Mouse (Mus musculus) embryo, embryonic 9.5 days (tissue): ENCODE measurements around the gene Myo10.
"Not testable (repeated sequence)": the region's sequence is repeated elsewhere in the genome, so short reads cannot be mapped to it uniquely, and the experiment has no call there.

Experiments used
- DNase-seq: peaks from one replicate; pipeline ENCODE4 v3.0.0-alpha.2; 2017; ENCODE audit errors: extremely low spot score

The Myo10 gene

DNA sequence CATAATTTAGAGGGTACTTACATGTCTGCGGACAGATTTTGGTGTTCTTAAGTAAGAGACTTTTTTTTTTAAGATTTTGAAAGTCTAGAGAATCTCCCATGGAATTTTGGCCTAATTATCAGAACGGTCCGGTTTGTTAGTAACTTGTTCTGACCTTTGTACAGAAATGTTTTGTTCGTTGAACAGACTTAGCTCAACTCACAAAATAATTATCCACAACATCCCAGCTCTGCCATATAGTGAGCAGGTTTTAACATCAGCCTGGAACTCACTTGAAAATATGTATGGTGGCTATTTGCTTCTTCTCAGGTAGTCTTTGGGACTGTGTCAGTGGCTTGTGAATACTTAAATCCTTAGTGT lies 68.4 kb downstream of the Myo10 start:
- no peak for DNase-seq

- DNase-seq, result no peak
Measured at GRCm38 (mm10) chr15:25692254-25692950, 70.1 kb downstream of the Myo10 start.

DNA sequence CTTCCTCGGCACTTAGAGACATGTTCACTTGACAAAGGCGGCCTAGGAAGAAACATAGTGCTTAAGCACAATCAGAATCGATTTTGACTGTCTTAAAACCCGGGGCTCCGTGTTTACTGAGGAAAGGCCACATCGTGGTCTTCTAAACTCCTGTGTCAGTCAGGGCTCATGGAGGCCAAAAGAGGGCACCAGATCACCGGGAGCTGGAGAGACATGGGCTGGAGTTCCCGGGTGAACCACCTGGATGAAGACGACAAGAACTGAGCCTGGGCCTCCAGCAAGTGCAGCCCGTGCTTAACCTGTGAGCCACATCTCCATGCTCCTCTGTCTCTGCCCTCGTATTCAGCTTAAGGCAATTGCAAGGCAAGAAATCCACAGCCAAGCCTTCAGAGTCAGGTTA lies 71.4 kb downstream of the Myo10 start:
- DNase-seq, result no peak

DNA sequence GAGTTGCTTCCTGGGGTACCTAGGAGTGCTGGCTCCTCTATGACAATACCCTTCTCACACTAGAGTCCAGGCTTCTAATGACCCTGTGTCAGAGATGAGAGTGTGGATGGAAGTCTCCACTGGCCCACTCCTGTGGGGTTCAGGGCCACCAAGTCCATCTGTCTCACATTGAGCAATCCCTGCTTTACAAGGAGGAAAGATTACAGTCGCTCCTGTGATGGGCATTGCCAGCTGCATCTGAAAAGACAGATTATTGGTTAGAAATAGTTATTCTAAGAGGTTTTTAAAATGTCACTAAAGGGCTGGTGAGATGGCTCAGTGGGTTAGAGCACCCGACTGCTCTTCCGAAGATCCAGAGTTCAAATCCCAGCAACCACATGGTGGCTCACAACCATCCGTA lies 72.4 kb downstream of the Myo10 start:
- DNase-seq, result no peak

GRCm38 (mm10) chr15:25695253-25695652 lies 72.9 kb downstream of the Myo10 start:
- no peak for DNase-seq

DNA sequence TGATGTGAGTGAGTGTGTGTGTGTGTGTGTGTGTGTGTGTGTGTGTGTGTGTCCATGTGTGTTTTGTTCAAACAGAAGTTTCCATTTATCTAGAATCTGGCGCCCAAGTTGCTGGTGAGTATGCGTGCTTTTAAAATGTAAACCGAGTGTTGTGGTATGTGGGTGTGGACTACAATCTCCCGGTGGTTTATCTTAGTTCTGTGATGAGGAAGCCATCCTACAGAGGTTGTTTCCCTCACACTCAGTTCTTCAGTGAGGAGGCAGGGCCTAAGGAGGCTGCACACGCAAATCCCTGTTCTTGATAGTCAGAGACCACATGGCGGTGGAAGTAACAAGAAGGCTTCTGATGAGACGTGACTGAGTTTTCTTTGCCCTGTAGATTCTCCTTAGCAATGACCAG lies 73.6 kb downstream of the Myo10 start:
- DNase-seq, result no peak

GRCm38 (mm10) chr15:25696660-25697059 lies 74.3 kb downstream of the Myo10 start:
- DNase-seq, result no peak

GRCm38 (mm10) chr15:25699032-25699557 lies 76.8 kb downstream of the Myo10 start:
- no peak for DNase-seq

GRCm38 (mm10) chr15:25702602-25703001 lies 80.3 kb downstream of the Myo10 start:
- no peak for DNase-seq

DNA sequence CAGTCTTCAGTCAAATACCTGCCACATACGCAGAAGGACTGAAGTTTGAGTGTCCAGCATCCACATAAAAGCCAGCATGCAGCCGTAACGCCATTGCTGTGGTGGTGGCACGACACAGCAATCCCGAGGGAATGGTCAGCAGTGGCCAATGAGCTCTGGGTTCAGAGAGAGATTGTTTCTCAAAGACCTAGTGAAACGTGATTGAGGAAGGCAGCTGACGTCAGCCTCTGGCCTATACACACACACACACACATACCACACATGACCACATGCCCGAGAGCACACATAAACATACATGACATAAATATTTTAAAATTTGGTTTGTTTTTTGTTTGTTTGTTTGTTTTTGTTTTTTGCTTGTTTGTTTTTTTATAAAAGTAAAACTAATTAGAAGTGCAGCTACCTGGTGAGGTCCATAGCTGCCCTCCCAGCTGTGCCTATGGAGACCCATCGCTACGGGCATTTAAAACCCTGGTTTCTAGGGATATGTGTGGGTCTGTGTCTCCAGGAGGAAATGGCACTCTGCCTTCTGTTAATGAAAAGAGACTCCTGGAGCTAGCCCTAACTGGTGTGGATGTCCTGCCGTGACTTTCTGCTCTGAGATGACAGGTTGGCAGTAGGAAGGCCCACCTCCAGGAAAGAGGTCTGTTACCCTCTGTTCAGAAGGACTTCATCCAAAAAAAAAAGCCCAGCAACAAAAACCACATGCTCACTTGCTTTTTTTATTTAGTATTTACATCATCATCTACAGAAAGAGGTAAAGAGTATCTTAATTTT lies 82.7 kb downstream of the Myo10 start:
- no peak for DNase-seq

DNA sequence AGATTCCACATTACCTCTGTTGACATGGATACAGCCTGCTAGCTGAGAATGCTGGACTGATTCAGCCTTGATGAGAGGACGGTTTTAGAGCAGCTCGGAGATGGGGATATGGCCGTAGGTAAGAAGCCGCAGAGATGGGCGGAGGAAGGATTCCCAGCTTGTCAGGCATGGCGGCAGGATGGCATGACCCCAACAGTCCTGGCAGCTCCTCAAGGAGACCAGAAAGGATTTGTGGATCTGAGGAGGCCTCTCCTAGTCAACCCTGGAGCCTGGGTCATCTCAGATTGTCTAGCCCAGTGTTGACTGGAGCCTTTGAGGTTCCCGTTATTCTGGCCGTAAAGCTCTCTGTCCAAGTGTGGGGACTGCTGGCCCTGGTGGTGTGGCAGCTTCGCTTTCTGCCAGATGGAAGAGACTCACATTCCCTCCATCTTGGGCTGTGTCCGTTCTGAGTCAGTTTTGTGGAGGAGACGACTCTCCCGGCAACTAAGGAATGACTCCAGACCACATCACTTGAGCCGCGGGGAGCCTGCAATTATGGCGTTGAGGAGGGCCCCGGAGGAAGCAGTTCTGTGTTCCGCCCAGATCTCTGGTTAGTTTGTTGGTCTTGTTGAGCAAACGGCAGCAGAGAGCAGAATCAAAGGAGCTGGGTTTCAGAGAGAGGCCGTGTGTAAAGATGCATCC lies 84.7 kb downstream of the Myo10 start:
- no peak for DNase-seq

- no peak for DNase-seq
Measured at GRCm38 (mm10) chr15:25707891-25708290, 85.6 kb downstream of the Myo10 start.

GRCm38 (mm10) chr15:25710876-25711275 lies 88.6 kb downstream of the Myo10 start:
- DNase-seq, result no peak

GRCm38 (mm10) chr15:25712877-25713276 lies 90.6 kb downstream of the Myo10 start:
- DNase-seq, result no peak

DNA sequence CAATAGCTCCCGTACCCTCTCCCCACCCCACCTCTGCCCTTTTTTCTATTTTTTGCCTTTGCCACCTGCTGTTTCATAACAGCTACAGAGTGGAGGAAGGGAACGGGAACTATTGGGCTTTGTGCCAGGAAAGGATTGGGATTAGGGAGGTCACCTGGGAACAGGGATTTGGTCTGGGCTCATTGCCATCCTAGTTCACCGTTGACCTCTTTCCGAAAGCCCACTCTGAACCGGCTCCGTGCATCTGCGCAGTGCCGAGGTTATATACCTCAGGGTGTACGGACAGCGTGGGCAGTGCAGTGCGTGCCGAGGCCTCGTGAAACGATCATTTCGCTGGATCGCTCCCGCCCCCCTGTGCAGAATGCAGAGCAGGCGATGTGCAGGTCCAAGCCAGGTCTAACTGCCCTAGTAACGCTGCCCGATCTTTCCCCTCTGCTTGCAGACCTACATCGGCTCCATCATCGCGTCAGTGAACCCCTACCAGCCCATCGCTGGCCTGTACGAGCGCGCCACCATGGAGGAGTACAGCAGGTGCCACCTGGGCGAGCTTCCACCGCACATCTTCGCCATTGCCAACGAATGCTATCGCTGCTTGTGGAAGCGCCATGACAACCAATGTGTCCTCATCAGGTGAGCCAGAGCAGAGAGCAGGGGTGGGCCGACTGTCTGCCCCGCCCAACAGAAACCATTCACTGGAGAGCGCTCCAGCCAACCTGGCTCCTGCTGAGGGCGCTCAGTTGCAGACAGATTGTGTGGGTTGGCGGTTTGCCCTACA lies 91.4 kb downstream of the Myo10 start:
- DNase-seq, result no peak

DNA sequence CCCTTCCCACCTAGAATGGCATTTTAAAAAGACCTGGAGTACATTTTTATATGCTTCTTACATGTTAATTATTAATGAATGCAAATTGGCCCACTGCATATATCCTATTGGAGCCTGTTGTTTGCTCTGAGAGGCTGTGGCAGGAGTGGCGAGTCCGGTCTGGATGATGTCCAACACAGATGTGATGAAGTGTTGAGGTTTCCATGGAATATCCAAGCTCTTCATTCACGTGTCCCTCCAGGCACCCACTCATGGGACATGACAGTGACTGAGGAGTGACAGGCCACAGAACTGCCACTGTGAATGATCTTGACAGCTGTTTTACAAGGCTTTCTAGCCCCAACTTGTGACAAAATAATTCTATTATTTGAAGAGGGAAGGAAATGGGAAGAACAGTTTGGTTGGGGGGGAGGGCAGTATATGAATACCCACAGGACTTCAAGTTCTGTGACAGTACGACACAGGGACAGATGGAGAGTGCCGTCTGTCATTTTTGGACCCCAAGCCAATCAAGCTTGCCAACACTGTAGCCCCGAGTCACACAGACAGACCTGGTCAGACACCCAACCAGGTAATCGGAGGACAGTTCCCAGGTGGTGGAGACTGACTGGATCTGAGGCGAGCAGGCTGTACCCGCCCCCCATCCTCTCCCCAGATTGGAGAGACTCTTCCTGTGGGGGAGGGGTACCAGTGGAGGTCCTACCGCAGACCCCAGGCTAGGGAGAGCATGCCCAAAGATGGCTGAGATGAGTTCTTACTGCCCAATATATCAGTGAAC lies 93.1 kb downstream of the Myo10 start:
- no peak for DNase-seq

DNA sequence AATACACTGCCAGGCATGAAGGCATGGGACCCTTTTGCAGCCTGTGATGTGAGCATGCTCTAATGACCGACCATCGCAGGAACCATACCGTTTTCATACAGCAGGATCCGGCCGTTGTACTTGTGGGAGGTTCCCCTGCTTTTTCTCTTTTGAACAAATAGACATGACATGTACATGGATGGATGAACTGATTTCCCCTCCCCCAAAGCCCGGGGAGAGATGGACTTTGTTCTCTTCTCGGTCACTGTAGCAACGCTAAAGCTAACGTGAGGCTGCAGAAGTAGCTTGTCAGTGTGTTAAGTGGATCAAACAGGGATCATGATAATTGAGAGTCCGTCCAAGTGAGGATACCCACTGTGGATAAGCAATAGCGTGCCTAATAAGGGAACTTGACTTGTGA lies 93.7 kb downstream of the Myo10 start:
- DNase-seq, result no peak

GRCm38 (mm10) chr15:25717006-25717405 lies 94.7 kb downstream of the Myo10 start:
- DNase-seq, result peak; percentile 75

GRCm38 (mm10) chr15:25718104-25718503 lies 95.8 kb downstream of the Myo10 start:
- DNase-seq, result not testable (repeated sequence)

- DNase-seq, result no peak
Measured at GRCm38 (mm10) chr15:25719270-25719669, 96.9 kb downstream of the Myo10 start.

DNA sequence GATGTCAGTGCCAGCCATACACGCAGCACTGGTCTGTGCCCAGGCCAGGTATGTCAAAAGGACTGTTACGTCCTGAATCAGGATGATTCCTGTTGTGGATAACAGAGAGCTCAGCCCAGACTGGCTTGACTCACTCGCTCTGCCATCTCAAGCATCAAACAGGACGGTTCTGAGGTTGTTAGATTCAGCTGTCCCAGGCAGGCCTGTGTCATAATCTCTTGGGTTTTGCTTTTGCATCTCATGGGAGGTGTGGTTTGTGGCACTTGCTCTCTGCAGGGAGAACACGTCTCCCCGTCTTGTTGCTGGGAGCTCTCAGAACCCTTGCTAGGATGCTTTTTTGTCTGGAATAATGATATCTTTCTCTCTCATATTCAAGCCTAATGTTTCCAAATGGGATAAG lies 97.9 kb downstream of the Myo10 start:
- DNase-seq, result no peak
